Mouse (Mus musculus): Measurements from ENCODE around the gene Asb5.
"Not testable (repeated sequence)": the region's sequence is repeated elsewhere in the genome, so short reads cannot be mapped to it uniquely, and the experiment has no call there.

Gene Asb5

DNA sequence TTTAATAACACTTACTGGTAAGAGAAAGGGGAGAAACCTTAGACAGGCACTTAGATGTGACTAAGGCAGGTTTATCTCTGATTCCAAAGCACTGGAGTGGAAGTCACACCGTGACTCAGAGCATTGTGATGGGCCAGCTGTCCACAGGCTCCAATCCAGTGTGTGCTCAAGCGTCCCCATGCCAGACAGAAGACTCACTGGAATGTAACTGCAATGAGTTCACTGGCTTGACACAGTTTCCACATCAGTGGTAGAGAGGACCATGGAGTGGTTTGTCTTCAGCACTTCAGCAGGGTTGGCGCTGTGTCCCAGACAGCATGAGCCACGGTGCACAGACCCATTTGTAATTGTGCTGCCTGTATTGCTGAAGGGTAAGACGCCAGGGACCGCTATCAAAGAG, 19.0 kb downstream of the Asb5 start:
- no peak for DNase-seq

DNA sequence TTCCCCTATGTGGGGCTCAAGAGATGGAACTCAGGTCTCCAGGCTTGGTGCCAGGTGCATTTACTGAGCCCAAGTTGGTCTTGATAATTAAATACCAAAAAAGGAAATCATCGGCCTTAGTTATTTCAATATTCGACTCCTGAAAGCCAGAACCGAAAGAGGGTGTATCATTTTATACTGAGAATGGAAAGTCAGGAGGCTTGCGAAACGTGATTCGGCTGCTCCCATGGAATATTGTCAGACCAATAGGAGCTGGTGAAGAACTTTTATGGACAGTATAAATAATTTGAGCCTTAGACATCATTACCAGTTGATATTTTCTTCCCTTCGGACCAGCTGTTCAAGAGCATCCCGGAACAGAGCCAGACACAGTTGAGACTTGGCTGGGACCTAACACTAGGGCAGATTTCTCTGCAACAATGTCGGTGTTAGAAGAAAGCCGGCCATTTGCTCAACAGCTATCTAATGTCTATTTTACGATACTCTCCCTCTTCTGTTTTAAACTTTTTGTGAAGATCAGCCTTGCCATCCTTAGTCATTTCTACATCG, 20.7 kb downstream of the Asb5 start:
- no peak for DNase-seq

GRCm38 (mm10) chr8:54554921-54555320, 25.5 kb downstream of the Asb5 start:
- DNase-seq: no peak

GRCm38 (mm10) chr8:54562137-54562536, 32.8 kb downstream of the Asb5 start:
- no peak for DNase-seq

GRCm38 (mm10) chr8:54565181-54565580, 35.8 kb downstream of the Asb5 start:
- DNase-seq: no peak

- DNase-seq: no peak
These were observed 36.4 kb downstream of the Asb5 start for GRCm38 (mm10) chr8:54565603-54566260.

DNA sequence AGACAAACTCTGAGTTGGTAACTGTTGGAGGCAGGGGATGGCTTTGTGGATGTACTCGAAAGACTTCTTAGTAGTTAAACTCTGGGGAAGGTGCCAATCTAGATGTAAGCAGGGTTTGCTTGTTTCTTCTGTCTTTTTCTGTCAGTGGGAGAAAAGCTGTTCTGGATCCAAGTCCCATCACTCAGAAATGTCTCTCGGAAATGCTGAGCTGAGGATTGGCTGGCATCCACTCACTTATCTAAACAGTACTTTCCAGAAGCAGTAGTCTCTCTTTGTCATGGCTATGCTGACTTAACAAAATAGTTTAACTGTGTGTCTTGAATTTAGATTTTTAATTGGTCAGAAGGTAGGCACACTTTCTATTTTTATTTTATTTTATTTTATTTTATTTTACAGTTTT, 37.8 kb downstream of the Asb5 start:
- DNase-seq: no peak

- DNase-seq: no peak
These were observed 41.5 kb downstream of the Asb5 start for GRCm38 (mm10) chr8:54570618-54571609.

- no peak for DNase-seq
These were observed 52.1 kb downstream of the Asb5 start for GRCm38 (mm10) chr8:54581436-54581835.

DNA sequence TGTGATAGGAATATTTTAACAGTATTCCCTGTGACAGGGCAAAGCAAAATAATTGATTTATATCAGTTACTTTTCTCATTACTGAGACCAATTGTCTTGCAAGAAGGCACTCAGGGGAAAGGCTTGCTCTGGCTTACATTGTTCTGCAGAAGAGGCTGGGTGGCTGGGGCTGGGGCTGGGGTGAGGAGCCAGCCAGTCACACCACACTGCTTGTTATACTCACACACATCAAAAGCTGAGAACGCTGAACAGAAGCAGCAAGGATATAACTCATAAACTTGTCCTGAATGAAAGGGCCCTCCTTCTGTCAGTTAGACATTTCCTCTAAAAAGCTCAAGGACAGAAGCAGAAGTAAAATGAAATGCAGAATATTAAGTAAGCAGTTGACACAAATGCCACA, 53.5 kb downstream of the Asb5 start:
- no peak for DNase-seq

DNA sequence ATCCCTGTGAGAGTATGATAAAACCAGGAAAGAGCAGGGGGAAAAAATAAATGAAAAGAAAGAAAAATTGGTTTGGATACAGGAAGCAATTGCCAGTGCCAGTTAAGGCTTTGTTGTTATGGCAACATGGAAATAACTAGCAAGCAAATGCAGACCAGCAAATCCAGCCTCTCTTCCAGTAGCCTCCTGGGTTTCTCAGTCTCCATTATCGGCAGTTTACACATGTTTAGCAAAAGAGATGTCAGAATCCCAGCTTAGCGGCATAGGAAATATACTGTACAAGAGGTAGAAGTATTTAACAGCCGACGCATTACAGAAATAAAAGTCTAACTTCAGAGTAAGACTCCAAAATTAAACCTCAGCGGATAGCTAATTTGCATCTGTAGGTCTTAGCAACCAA, 65.3 kb downstream of the Asb5 start:
- no peak for DNase-seq

GRCm38 (mm10) chr8:54596051-54596450, 66.7 kb downstream of the Asb5 start:
- DNase-seq: no peak

DNA sequence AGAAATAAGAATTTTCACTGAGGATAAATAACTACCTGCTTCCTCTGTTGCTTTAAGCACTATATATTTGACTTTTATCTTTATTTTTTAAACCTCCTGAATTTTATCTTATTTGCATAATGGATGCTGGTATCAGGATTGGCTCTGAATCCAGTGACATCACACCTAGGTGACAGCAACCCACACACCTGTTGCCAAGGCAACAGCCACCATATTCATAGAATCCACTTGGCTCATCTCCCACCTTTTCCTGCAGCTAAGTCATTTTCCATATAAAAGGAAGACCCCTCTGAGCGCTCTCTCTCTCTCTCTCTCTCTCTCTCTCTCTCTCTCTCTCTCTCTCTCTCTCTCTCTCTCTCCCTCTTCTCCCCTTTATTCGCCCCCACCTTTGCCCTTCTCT, 67.6 kb downstream of the Asb5 start:
- DNase-seq: no peak

- DNase-seq: no peak
These were observed 68.0 kb downstream of the Asb5 start for GRCm38 (mm10) chr8:54597386-54597785.

- peak; percentile 3 for DNase-seq
These were observed 71.4 kb downstream of the Asb5 start, which contains the start of gene Spata4 for GRCm38 (mm10) chr8:54600671-54601251. Gene Spata4, plus strand, starts transcription at chr8:54600781.

DNA sequence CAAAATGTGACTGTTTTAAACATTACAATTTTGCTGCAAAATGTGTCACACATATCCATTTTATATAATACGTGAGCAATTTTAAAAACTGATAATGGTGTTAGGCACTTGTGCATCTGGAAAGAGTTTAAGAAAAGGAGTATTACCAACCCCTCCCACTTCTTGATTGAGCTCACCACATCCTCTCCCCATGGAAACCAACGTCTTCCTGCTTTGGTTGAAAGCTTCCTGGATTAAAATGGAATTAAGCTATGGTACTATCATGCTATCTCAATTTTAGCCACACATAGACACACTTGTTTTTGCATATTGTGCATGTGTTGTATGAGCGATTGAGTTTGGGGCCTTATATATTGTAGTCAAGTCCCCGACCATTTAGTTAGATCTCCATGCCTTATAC, 74.1 kb downstream of the Asb5 start:
- no peak for DNase-seq

DNA sequence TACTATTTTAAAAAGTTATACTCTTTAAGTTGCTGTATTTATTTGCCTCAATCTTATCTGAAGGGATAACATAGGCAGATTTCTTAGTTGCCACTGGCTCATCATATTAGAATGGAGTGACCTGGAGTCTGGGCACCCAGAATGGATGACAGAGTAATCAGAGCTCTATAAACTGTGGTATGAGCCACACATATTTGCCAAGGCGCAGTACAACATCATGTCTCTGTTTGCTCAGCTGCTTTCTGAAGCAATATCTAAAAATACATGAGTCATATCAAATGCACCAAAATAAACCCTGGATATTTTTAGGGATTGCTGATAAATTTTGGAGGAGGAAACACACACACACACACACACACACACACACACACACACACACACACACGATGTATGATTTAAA, 80.0 kb downstream of the Asb5 start:
- no peak for DNase-seq

- DNase-seq: peak; percentile 33
These were observed 80.9 kb downstream of the Asb5 start for GRCm38 (mm10) chr8:54610238-54610637.

- DNase-seq: not testable (repeated sequence)
These were observed 87.3 kb downstream of the Asb5 start for GRCm38 (mm10) chr8:54616710-54617109.

Data from kidney, adult 11 months (tissue).